Mouse (Mus musculus) heart, postnatal 0 days (tissue): ENCODE data around the gene Izumo2.

Source experiments
- CTCF ChIP-seq: IDR thresholded peaks from 2 replicates; pipeline ENCODE4 v1.5.1; 2016; ENCODE audit warnings: antibody characterized with exemption, control low read depth, low read depth
- EP300 ChIP-seq: IDR thresholded peaks from 2 replicates; pipeline ENCODE4 v1.6.1; 2016; ENCODE audit warnings: antibody characterized with exemption, low read depth

DNA sequence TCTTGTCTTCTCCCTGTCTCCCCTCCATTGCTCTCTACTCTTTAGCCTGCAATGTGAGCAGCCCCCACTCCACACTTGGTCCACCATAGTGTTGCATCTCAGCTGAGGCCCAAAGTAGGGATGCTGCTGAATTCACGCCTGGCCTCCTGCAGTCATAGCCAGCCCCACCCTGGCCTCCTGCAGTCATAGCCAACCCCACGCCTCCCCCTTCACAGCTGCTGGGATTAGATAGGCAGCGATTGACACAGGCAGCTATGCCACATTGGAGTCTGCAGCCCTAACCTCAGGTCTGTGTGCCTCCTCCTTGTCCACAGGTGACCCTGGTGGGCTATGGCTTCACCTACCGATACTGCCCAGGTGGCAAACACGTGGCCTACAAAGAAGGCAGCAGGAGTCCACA, 59.6 kb downstream of the Izumo2 start:
- TF ChIP-seq EP300 (no peak), CTCF (no peak)
